Mouse (Mus musculus) MEL (cell line): ENCODE data around the gene Gorab. TPM values are rescaled to one million over a fixed set of nuclear protein-coding genes. Genes with fewer than 3 reads are reported as not detected.

Experiments
- DNase-seq: peaks from one replicate; pipeline ENCODE4 v3.0.0; 2011; ENCODE audit warnings: low read depth, low spot score
- H3K27ac ChIP-seq: 2 replicates; pipeline ENCODE4 v1.5.1; 2012; ENCODE audit warnings: low read depth, mild to moderate bottlenecking, control low read depth, low read length, moderate library complexity; ENCODE audit not compliant: control insufficient read depth
- H3K27me3 ChIP-seq, 2 experiments: fragments of 150-350 bp in 1 of 2; sonication (generic) in 1 of 2; 2 replicates each; pipeline ENCODE4 v1.6.1; 2012; ENCODE audit warnings: low read length in 2 of 2, mild to moderate bottlenecking in 2 of 2, improper control_type of control experiment in 1 of 2, moderate library complexity in 1 of 2; ENCODE audit not compliant: insufficient read depth in 2 of 2, control insufficient read depth in 1 of 2
- H3K36me3 ChIP-seq, 2 experiments: 2 replicates each; pipeline ENCODE4 v1.6.1; 2012 to 2014; ENCODE audit warnings: low read length in 2 of 2, improper control_type of control experiment in 1 of 2, inconsistent platforms in 1 of 2, mild to moderate bottlenecking in 1 of 2; ENCODE audit not compliant: insufficient read depth in 2 of 2, control insufficient read depth in 1 of 2
- H3K4me1 ChIP-seq, 2 experiments: fragments of 150-350 bp in 1 of 2; sonication (generic) in 1 of 2; 2 replicates each; pipeline ENCODE4 v1.6.1; 2012; ENCODE audit warnings: low read length in 2 of 2, improper control_type of control experiment in 1 of 2, mild to moderate bottlenecking in 1 of 2; ENCODE audit not compliant: insufficient read depth in 2 of 2, control insufficient read depth in 1 of 2
- H3K4me3 ChIP-seq, 2 experiments: fragments of 150-350 bp in 1 of 2; sonication (generic) in 1 of 2; 2 replicates each; pipeline ENCODE4 v1.5.1; 2012; ENCODE audit warnings: low read depth in 2 of 2, low read length in 2 of 2, mild to moderate bottlenecking in 2 of 2, moderate library complexity in 2 of 2, control low read depth in 1 of 2, improper control_type of control experiment in 1 of 2; ENCODE audit not compliant: control insufficient read depth in 1 of 2, insufficient read depth in 1 of 2
- H3K79me2 ChIP-seq: 2 replicates; pipeline ENCODE4 v1.6.1; 2012; ENCODE audit warnings: mild to moderate bottlenecking, low read length, moderate library complexity; ENCODE audit not compliant: control insufficient read depth, poor library complexity, insufficient read depth
- H3K9ac ChIP-seq: 2 replicates; pipeline ENCODE4 v1.6.1; 2012; ENCODE audit warnings: low read depth, mild to moderate bottlenecking, control low read depth, low read length, moderate library complexity; ENCODE audit not compliant: control insufficient read depth, poor library complexity, severe bottlenecking
- H3K9me3 ChIP-seq: fragments of 150-350 bp; sonication (generic); replicated peaks from 2 replicates; pipeline ENCODE4 v1.6.1; 2012; ENCODE audit warnings: mild to moderate bottlenecking, low read length, improper control_type of control experiment, moderate library complexity; ENCODE audit not compliant: insufficient read depth
- BHLHE40 ChIP-seq: IDR thresholded peaks from 2 replicates; pipeline ENCODE4 v1.6.1; 2012; ENCODE audit warnings: low read depth, mild to moderate bottlenecking, inconsistent platforms, low read length, improper control_type of control experiment, borderline replicate concordance
- CHD1 ChIP-seq: IDR thresholded peaks from 2 replicates; pipeline ENCODE4 v1.6.1; 2012; ENCODE audit warnings: low read depth, mild to moderate bottlenecking, inconsistent platforms, low read length, improper control_type of control experiment
- E2F4 ChIP-seq: IDR thresholded peaks from 2 replicates; pipeline ENCODE4 v1.6.1; 2011; ENCODE audit warnings: low read depth, low read length, improper control_type of control experiment, borderline replicate concordance
- ELF1 ChIP-seq: IDR thresholded peaks from 2 replicates; pipeline ENCODE4 v1.6.1; 2014; ENCODE audit warnings: low read depth, mild to moderate bottlenecking, inconsistent platforms, low read length, improper control_type of control experiment, moderate library complexity
- EP300 ChIP-seq, 2 experiments: IDR thresholded peaks; 2 replicates each; pipeline ENCODE4 v1.6.1; 2011; ENCODE audit warnings: improper control_type of control experiment in 2 of 2, low read length in 2 of 2, low read depth in 1 of 2, mild to moderate bottlenecking in 1 of 2
- ETS1 ChIP-seq: IDR thresholded peaks from 2 replicates; pipeline ENCODE4 v1.6.1; 2012; ENCODE audit warnings: low read depth, mild to moderate bottlenecking, inconsistent platforms, low read length, improper control_type of control experiment, moderate library complexity
- JUND ChIP-seq: IDR thresholded peaks from 2 replicates; pipeline ENCODE4 v1.6.1; 2011; ENCODE audit warnings: low read depth, mild to moderate bottlenecking, improper control_type of control experiment, low read length
- KAT2A ChIP-seq: conservative IDR thresholded peaks from 2 replicates; pipeline ENCODE4 v1.6.1; 2012; ENCODE audit warnings: low read depth, low read length, improper control_type of control experiment, inconsistent platforms
- MAX ChIP-seq: IDR thresholded peaks from 2 replicates; pipeline ENCODE4 v1.6.1; 2011; ENCODE audit warnings: low read length, improper control_type of control experiment
- MAZ ChIP-seq: IDR thresholded peaks from 2 replicates; pipeline ENCODE4 v1.6.1; 2012; ENCODE audit warnings: low read depth, mild to moderate bottlenecking, inconsistent platforms, low read length, improper control_type of control experiment
- MYC ChIP-seq: IDR thresholded peaks from 2 replicates; pipeline ENCODE4 v1.6.1; 2011; ENCODE audit warnings: low read depth, mild to moderate bottlenecking, low read length, improper control_type of control experiment, moderate library complexity
- POLR2A ChIP-seq, 2 experiments: IDR thresholded peaks; 2 replicates each; pipeline ENCODE4 v1.6.1; 2011 to 2012; ENCODE audit warnings: low read length in 2 of 2, mild to moderate bottlenecking in 2 of 2, control low read depth in 1 of 2, improper control_type of control experiment in 1 of 2, low read depth in 1 of 2, moderate library complexity in 1 of 2; ENCODE audit not compliant: control insufficient read depth in 1 of 2, insufficient read depth in 1 of 2, poor library complexity in 1 of 2
- POLR2AphosphoS5 ChIP-seq: IDR thresholded peaks from 2 replicates; pipeline ENCODE4 v1.6.1; 2012; ENCODE audit warnings: low read depth, borderline replicate concordance, mild to moderate bottlenecking, inconsistent platforms, low read length, moderate library complexity, mixed read lengths
- RAD21 ChIP-seq: IDR thresholded peaks from 2 replicates; pipeline ENCODE4 v1.6.1; 2011; ENCODE audit warnings: mild to moderate bottlenecking, low read depth, low read length, improper control_type of control experiment
- SMC3 ChIP-seq: IDR thresholded peaks from 2 replicates; pipeline ENCODE4 v1.6.1; 2011; ENCODE audit warnings: low read depth, low read length, improper control_type of control experiment
- TBP ChIP-seq: IDR thresholded peaks from 2 replicates; pipeline ENCODE4 v1.8.0; 2011; ENCODE audit warnings: low read depth, low read length, improper control_type of control experiment
- TCF12 ChIP-seq: IDR thresholded peaks from 2 replicates; pipeline ENCODE4 v1.6.1; 2014; ENCODE audit warnings: low read depth, mild to moderate bottlenecking, inconsistent platforms, low read length, improper control_type of control experiment, moderate library complexity
- UBTF ChIP-seq: IDR thresholded peaks from 2 replicates; pipeline ENCODE4 v1.6.1; 2012; ENCODE audit warnings: low read depth, mild to moderate bottlenecking, inconsistent platforms, low read length, improper control_type of control experiment, moderate library complexity, borderline replicate concordance; ENCODE audit not compliant: insufficient read depth
- USF1 ChIP-seq: IDR thresholded peaks from 2 replicates; pipeline ENCODE4 v1.6.1; 2014; ENCODE audit warnings: low read depth, mild to moderate bottlenecking, inconsistent platforms, low read length, improper control_type of control experiment, moderate library complexity
- polyA plus RNA-seq, 2 experiments: library from polyadenylated mRNA; stranded (reverse) in 1 of 2; unstranded in 1 of 2; fragments of >175 nt in 1 of 2; fragments of >200 nt in 1 of 2; gene quantifications; 2 replicates each; pipeline versions ENCODE4 v1.2.1 to v1.2.4; 2012; ENCODE audit warnings: low replicate concordance in 2 of 2, low read depth in 1 of 2; ENCODE audit not compliant: insufficient read length in 2 of 2, insufficient read depth in 1 of 2, missing spikeins in 1 of 2
- total RNA-seq: library from RNA; depleted of rRNA; stranded (reverse); fragments of 300-350 nt; gene quantifications from 2 replicates; pipeline ENCODE4 v1.2.3, GENCODE M21; 2012

The Gorab gene
- total and polyA plus RNA-seq, 3 experiments, result 3.5 to 4.2 TPM; not detected in 1

GRCm38 (mm10) chr1:163356167-163356566, 47.3 kb downstream of the Gorab start:
- Histone ChIP-seq H3K36me3 (peaks cover 0 to 5% of the 10 kb centered on the region in 2 experiments; a peak in 2 of 4 replicates), H3K4me1 (peaks cover 0 to 3% of the 10 kb centered on the region in 2 experiments; a peak in 1 of 4 replicates), H3K27ac (no peak overlapping the region), H3K9me3 (no peaks in the 10 kb centered on the region), H3K4me3 (no peak overlapping the region), H3K27me3 (no peaks in the 10 kb centered on the region; a peak in 1 of 4 replicates), H3K9ac (no peak overlapping the region), H3K79me2 (no peaks in the 10 kb centered on the region)
- no peak for DNase-seq
- TF ChIP-seq BHLHE40 (no peak), USF1 (no peak), MYC (no peak)

- Histone ChIP-seq H3K4me3 (no peak overlapping the region), H3K27me3 (no peaks in the 10 kb centered on the region; a peak in 1 of 4 replicates), H3K79me2 (no peaks in the 10 kb centered on the region), H3K36me3 (peaks cover 0 to under 1% of the 10 kb centered on the region in 2 experiments; a peak in 2 of 4 replicates), H3K27ac (no peak overlapping the region), H3K9ac (no peak overlapping the region), H3K9me3 (no peaks in the 10 kb centered on the region), H3K4me1 (peaks cover 0 to under 1% of the 10 kb centered on the region in 2 experiments; a peak in 1 of 4 replicates)
- DNase-seq, result no peak
- TF ChIP-seq CHD1 (no peak), E2F4 (no peak)
These were observed 47.8 kb downstream of the Gorab start for GRCm38 (mm10) chr1:163355626-163356156.

GRCm38 (mm10) chr1:163350988-163351387, 52.5 kb downstream of the Gorab start:
- Histone ChIP-seq H3K9me3 (no peaks in the 10 kb centered on the region), H3K79me2 (no peaks in the 10 kb centered on the region), H3K9ac (no peak overlapping the region), H3K27me3 (no peaks in the 10 kb centered on the region), H3K4me3 (no peak overlapping the region), H3K36me3 (no peaks in the 10 kb centered on the region), H3K27ac (no peak overlapping the region), H3K4me1 (no peaks in the 10 kb centered on the region)
- TF ChIP-seq CHD1 (no peak), POLR2AphosphoS5 (no peak), ELF1 (no peak), KAT2A (no peak), EP300 (IDR thresholded peaks at IDR 0.05; ENCODE audit: low read depth in 1 of 2, low read length in 2 of 2) (no peak), TCF12 (no peak), TBP (no peak), POLR2A (IDR thresholded peaks at IDR 0.05; ENCODE audit: control insufficient read depth in 1 of 2, insufficient read depth in 1 of 2, low read depth in 1 of 2, low read length in 2 of 2, poor library complexity in 1 of 2) (no peak), MAX (no peak), MAZ (no peak), BHLHE40 (no peak), RAD21 (no peak), JUND (no peak), ETS1 (no peak), UBTF (no peak), SMC3 (no peak)
- no peak for DNase-seq
